Mouse (Mus musculus) bone marrow, adult 2 months (tissue): ENCODE measurements around the gene Palmd. TPM values are rescaled to one million over a fixed set of nuclear protein-coding genes. Genes with fewer than 3 reads are reported as not detected.

Source experiments
- H3K27ac ChIP-seq: fragments of 200-500 bp; 2 replicates; pipeline ENCODE4 v1.5.1; 2012; ENCODE audit warnings: low read depth, mild to moderate bottlenecking, control low read depth, inconsistent platforms, low read length; ENCODE audit not compliant: control insufficient read depth, poor library complexity, insufficient read depth
- H3K4me1 ChIP-seq: fragments of 200-500 bp; 2 replicates; pipeline ENCODE4 v1.6.1; 2011; ENCODE audit warnings: low read length; ENCODE audit not compliant: control insufficient read depth, insufficient read depth
- H3K4me3 ChIP-seq: fragments of 200-500 bp; replicated peaks from 2 replicates; pipeline ENCODE3; 2011; ENCODE audit warnings: mild to moderate bottlenecking, low read depth, low read length, control low read depth; ENCODE audit not compliant: control insufficient read depth
- CTCF ChIP-seq: fragments of 200-500 bp; IDR thresholded peaks from 2 replicates; pipeline ENCODE4 v1.5.1; 2011; ENCODE audit warnings: low read length, control low read depth; ENCODE audit not compliant: control insufficient read depth, insufficient read depth
- POLR2A ChIP-seq: fragments of 200-500 bp; IDR thresholded peaks from 2 replicates; pipeline ENCODE4 v1.6.1; 2011; ENCODE audit warnings: low read depth, mild to moderate bottlenecking, control low read depth, low read length, borderline replicate concordance; ENCODE audit not compliant: control insufficient read depth
- WGBS: fragments of 180-500 bp; shearing (Covaris S2); methylation state at CpG from one replicate; pipeline ENCODE4 v1.1.7; 2018; 5-methylcytosine and 5-hydroxymethylcytosine counted together
- polyA plus RNA-seq: library from polyadenylated mRNA; stranded (reverse); fragments of >200 nt; gene quantifications from 2 replicates; pipeline ENCODE4 v1.2.4, GENCODE M21; 2011; ENCODE audit warnings: low replicate concordance; ENCODE audit not compliant: missing spikeins, insufficient read depth, insufficient read length

The Palmd gene
- polyA plus RNA-seq, 1 experiment: 1.6 TPM

DNA sequence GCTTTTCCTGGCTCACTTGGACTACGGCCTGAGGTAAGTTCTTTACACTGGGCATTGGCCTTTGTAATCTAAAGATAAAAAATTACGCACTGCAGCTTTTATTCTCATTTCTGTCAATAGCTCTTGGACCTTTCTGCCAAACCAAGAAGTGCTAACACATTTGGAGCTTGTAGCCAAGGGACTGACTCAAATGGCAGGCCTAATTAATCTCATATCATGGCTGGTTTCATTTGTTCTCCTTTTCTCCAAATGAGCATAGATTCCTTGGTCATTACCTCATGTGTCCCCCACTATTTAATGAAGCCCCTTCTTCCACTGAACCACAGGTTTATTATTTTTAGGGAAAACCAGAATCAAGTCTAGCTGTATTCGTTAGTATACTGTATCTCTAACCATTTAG, 19.4 kb upstream of the Palmd start:
- no peaks in the 10 kb centered on the region for H3K4me1 ChIP-seq
- TF ChIP-seq POLR2A (no peak), CTCF (no peak)
- no peak overlapping the region for H3K4me3 ChIP-seq
- no peak overlapping the region for H3K27ac ChIP-seq
- 84% methylated on average over 3 of the region's 3 CpGs for WGBS

GRCm38 (mm10) chr3:116986451-116986850, 17.7 kb upstream of the Palmd start:
- H3K4me3 ChIP-seq: no peak overlapping the region
- TF ChIP-seq CTCF: no peak
- no peak for TF ChIP-seq POLR2A
- no peak overlapping the region for H3K27ac ChIP-seq
- no peaks in the 10 kb centered on the region; the same call in 1 of the 2 replicates for H3K4me1 ChIP-seq
- WGBS: 15% methylated on average over 2 of the region's 2 CpGs

DNA sequence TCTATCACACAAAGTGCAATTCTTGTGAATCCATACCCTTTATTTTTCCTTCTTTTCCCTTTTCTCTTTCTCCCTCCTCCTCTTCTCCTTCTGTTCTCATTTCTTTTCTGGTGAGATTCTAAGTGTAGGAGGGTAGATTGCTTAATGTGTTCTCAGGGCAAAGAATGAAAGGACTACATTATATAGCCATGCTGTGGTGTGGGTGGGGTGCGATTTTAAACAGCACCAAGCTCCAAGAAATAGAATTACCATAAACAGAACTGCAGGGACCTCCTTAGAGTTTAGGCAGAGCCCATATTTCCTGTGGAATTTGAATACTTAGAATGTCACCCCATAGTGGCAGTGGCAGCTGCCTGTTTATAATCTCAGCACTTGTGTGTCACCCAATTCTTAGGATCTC, 17.0 kb upstream of the Palmd start:
- Histone ChIP-seq H3K4me3 (no peak overlapping the region), H3K27ac (no peak overlapping the region), H3K4me1 (no peaks in the 10 kb centered on the region; the same call in 1 of the 2 replicates)
- 72% methylated on average over 1 of the region's 1 CpGs for WGBS
- TF ChIP-seq POLR2A (no peak), CTCF (no peak)

GRCm38 (mm10) chr3:116985042-116985455, 16.3 kb upstream of the Palmd start:
- 67% methylated on average over 1 of the region's 1 CpGs for WGBS
- Histone ChIP-seq H3K4me3 (no peak overlapping the region), H3K27ac (no peak overlapping the region), H3K4me1 (no peaks in the 10 kb centered on the region; the same call in 1 of the 2 replicates)
- TF ChIP-seq CTCF: no peak

GRCm38 (mm10) chr3:116981811-116982575, 13.2 kb upstream of the Palmd start:
- Histone ChIP-seq H3K4me1 (no peaks in the 10 kb centered on the region; the same call in 1 of the 2 replicates), H3K4me3 (no peak overlapping the region), H3K27ac (no peak overlapping the region)
- WGBS: 3% methylated on average over 9 of the region's 9 CpGs
- TF ChIP-seq POLR2A (no peak), CTCF (no peak)

DNA sequence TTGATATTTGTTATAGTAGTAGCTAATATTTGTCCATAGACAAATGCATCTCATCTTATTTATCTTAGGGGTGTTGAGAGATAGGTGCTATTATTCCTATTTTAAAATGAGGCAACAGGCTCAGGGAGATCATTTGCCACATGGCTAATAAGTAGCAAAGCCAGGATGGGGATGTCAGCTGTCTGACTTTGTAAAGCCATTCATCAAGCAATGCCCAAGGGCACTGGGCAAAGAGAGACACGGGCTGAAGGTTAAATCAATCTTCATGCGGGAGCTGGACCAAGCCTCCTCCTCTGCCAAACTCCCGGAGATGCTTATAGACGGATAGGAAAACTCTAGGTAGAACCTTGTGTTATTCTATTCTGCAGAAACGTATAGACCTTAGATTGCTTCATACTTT, 999 bp upstream of the Palmd start:
- TF ChIP-seq CTCF (no peak), POLR2A (no peak)
- 81% methylated on average over 5 of the region's 5 CpGs for WGBS
- no peak overlapping the region for H3K27ac ChIP-seq

GRCm38 (mm10) chr3:116969003-116969402, 216 bp upstream of the Palmd start:
- no peaks in the 10 kb centered on the region for H3K4me1 ChIP-seq
- 33% methylated on average over 5 of the region's 5 CpGs for WGBS
- H3K4me3 ChIP-seq: no peak overlapping the region
- no peak for TF ChIP-seq POLR2A
- TF ChIP-seq CTCF: no peak
- H3K27ac ChIP-seq: no peak overlapping the region

More for the DNA sequence above, 999 bp upstream of the Palmd start:
- H3K4me1 ChIP-seq: no peaks in the 10 kb centered on the region
- H3K4me3 ChIP-seq: no peak overlapping the region

- no peak for TF ChIP-seq POLR2A
- no peak for TF ChIP-seq CTCF
- H3K27ac ChIP-seq: no peak within 1 kb of the TSS
- H3K4me3 ChIP-seq: no peak within 1 kb of the TSS
- WGBS: 76% methylated on average over 4 of the region's 4 CpGs
- H3K4me1 ChIP-seq: no peaks in the 10 kb centered on the region
These were observed 820 bp downstream of the Palmd start, which contains the start of gene 4930455H04Rik for GRCm38 (mm10) chr3:116967967-116968366. TSS of gene 4930455H04Rik (plus strand) at chr3:116968267.
